14 mouse cellular contexts compared by ENCODE assay signal in genomic region chr11:51884092-51884491, GRCm38 (mm10). TPM values are rescaled to one million over a fixed set of nuclear protein-coding genes. Genes with fewer than 3 reads are reported as not detected.
DNase-seq lines count a peak whose midpoint lies in the region; ATAC-seq lines count a peak whose summit lies in the region.
"Had no signal": no experiment of that assay in that cellular context is flagged by ENCODE, and none has a peak within 500 bp of the region (broad histone marks: within the 10 kb centered on the region; RNA-seq: fewer than 3 reads in every experiment).

No protein-coding gene starts in this region.

- no peaks in the 10 kb centered on the region for H3K36me3 ChIP-seq in embryonic facial prominence, embryonic 12.5 days
- no peaks in the 10 kb centered on the region for H3K36me3 ChIP-seq in embryonic facial prominence, embryonic 10.5 days (replicated peaks)
- no peaks in the 10 kb centered on the region for H3K36me3 ChIP-seq in limb, embryonic 13.5 days
- no peaks in the 10 kb centered on the region for H3K36me3 ChIP-seq in limb, embryonic 10.5 days
- no peaks in the 10 kb centered on the region for H3K36me3 ChIP-seq in forebrain, embryonic 14.5 days (ENCODE audit: control insufficient read depth, insufficient read depth, low read length)
- H3K36me3 ChIP-seq: kidney, embryonic 15.5 days; limb, embryonic 12.5 days had no signal

- H3K27me3 ChIP-seq in embryonic facial prominence, embryonic 12.5 days = no peaks in the 10 kb centered on the region
- H3K27me3 ChIP-seq in embryonic facial prominence, embryonic 10.5 days (replicated peaks; ENCODE audit: low read depth, poor library complexity, severe bottlenecking) = no peaks in the 10 kb centered on the region
- no peaks in the 10 kb centered on the region for H3K27me3 ChIP-seq in limb, embryonic 13.5 days
- H3K27me3 ChIP-seq in limb, embryonic 10.5 days (ENCODE audit: low read depth, poor library complexity, severe bottlenecking) = no peaks in the 10 kb centered on the region
- no peaks in the 10 kb centered on the region for H3K27me3 ChIP-seq in forebrain, embryonic 14.5 days (replicated peaks; ENCODE audit: control insufficient read depth, insufficient read depth, low read length)
- H3K27me3 ChIP-seq: CH12.LX; kidney, embryonic 15.5 days; limb, embryonic 12.5 days had no signal

- 0 out of 2 replicates have a peak overlapping the region, but pooled peaks have one; percentile 41 for H3K27ac ChIP-seq in embryonic facial prominence, embryonic 12.5 days
- no peak overlapping the region for H3K27ac ChIP-seq in embryonic facial prominence, embryonic 10.5 days (replicated peaks)
- H3K27ac ChIP-seq in limb, embryonic 13.5 days = peak overlapping the region; percentile 44; the same call in 1 of the 2 replicates
- no peak overlapping the region for H3K27ac ChIP-seq in limb, embryonic 10.5 days
- H3K27ac ChIP-seq in forebrain, embryonic 14.5 days (ENCODE audit: low read depth, low read length) = no peak overlapping the region
- H3K27ac ChIP-seq: hindbrain, postnatal 0 days; kidney, embryonic 15.5 days; limb, embryonic 12.5 days had no signal

- H3K9ac ChIP-seq in embryonic facial prominence, embryonic 12.5 days = no peak overlapping the region
- no peak overlapping the region for H3K9ac ChIP-seq in limb, embryonic 13.5 days
- no peak overlapping the region for H3K9ac ChIP-seq in forebrain, embryonic 14.5 days (ENCODE audit: low read length)
- H3K9ac ChIP-seq: forebrain, postnatal 0 days; kidney, embryonic 15.5 days; limb, embryonic 12.5 days had no signal

- WGBS in embryonic facial prominence, embryonic 12.5 days = 50% methylated on average over 1 of the region's 1 CpGs
- WGBS in embryonic facial prominence, embryonic 10.5 days = 73% methylated on average over 1 of the region's 1 CpGs
- 46% methylated on average over 1 of the region's 1 CpGs for WGBS in limb, embryonic 13.5 days
- 66% methylated on average over 1 of the region's 1 CpGs for WGBS in limb, embryonic 10.5 days
- WGBS in forebrain, embryonic 14.5 days = 62% methylated on average over 1 of the region's 1 CpGs

- no peak for ATAC-seq in embryonic facial prominence, embryonic 12.5 days (ENCODE audit: insufficient number of reproducible peaks, insufficient read depth, low FRiP score, low TSS enrichment)
- no peak for ATAC-seq in limb, embryonic 13.5 days (ENCODE audit: low FRiP score, low read depth)
- ATAC-seq in forebrain, embryonic 14.5 days = no peak
- ATAC-seq: forebrain, postnatal 0 days; hindbrain, postnatal 0 days had no signal

- H3K4me1 ChIP-seq in embryonic facial prominence, embryonic 12.5 days = peaks cover 14% of the 10 kb centered on the region
- H3K4me1 ChIP-seq in embryonic facial prominence, embryonic 10.5 days = no peaks in the 10 kb centered on the region; the same call in 1 of the 2 replicates
- H3K4me1 ChIP-seq in limb, embryonic 13.5 days = peaks cover 13% of the 10 kb centered on the region
- H3K4me1 ChIP-seq in limb, embryonic 10.5 days = 0 out of 2 replicates have a peak, but pooled peaks cover 4% of the 10 kb centered on the region
- no peaks in the 10 kb centered on the region for H3K4me1 ChIP-seq in forebrain, embryonic 14.5 days (ENCODE audit: control insufficient read depth, insufficient read depth, low read length)
- H3K4me1 ChIP-seq: kidney, embryonic 15.5 days had no signal

- no peak overlapping the region for H3K4me2 ChIP-seq in embryonic facial prominence, embryonic 12.5 days (replicated peaks)
- H3K4me2 ChIP-seq in limb, embryonic 13.5 days (replicated peaks) = no peak overlapping the region
- H3K4me2 ChIP-seq in forebrain, embryonic 14.5 days (ENCODE audit: low read length) = no peak overlapping the region
- H3K4me2 ChIP-seq: kidney, embryonic 15.5 days; limb, embryonic 12.5 days had no signal

- DNase-seq in embryonic facial prominence, embryonic 10.5 days (ENCODE audit: low spot score) = no peak
- no peak for DNase-seq in limb, embryonic 10.5 days (ENCODE audit: low spot score)
- peak; percentile 38 for DNase-seq in thymus, postnatal 0 days (ENCODE audit: low spot score)
- DNase-seq in thymus, adult 18-20 months = no peak
- no peak for DNase-seq in spleen, postnatal 10 days (ENCODE audit: low spot score in 2 of 2)
- DNase-seq in forebrain, embryonic 14.5 days (ENCODE audit: low spot score) = no peak
- DNase-seq: cerebellum, adult 9-11 months; forebrain, postnatal 0 days had no signal

- no peak overlapping the region for H3K4me3 ChIP-seq in embryonic facial prominence, embryonic 12.5 days
- H3K4me3 ChIP-seq in embryonic facial prominence, embryonic 10.5 days = no peak overlapping the region
- H3K4me3 ChIP-seq in limb, embryonic 13.5 days = no peak overlapping the region
- no peak overlapping the region for H3K4me3 ChIP-seq in limb, embryonic 10.5 days
- no peak overlapping the region for H3K4me3 ChIP-seq in forebrain, embryonic 14.5 days (ENCODE audit: low read depth, low read length)
- H3K4me3 ChIP-seq: kidney, embryonic 15.5 days; limb, embryonic 12.5 days had no signal

- H3K9me3 ChIP-seq in embryonic facial prominence, embryonic 12.5 days = peaks cover 6% of the 10 kb centered on the region; the same call in 1 of the 2 replicates
- peaks cover 5% of the 10 kb centered on the region; the same call in 1 of the 2 replicates for H3K9me3 ChIP-seq in embryonic facial prominence, embryonic 10.5 days
- H3K9me3 ChIP-seq in limb, embryonic 13.5 days = peaks cover 4% of the 10 kb centered on the region; the same call in 1 of the 2 replicates
- no peaks in the 10 kb centered on the region for H3K9me3 ChIP-seq in limb, embryonic 10.5 days (replicated peaks)
- no peaks in the 10 kb centered on the region for H3K9me3 ChIP-seq in forebrain, embryonic 14.5 days (replicated peaks; ENCODE audit: control insufficient read depth, low read length)
- H3K9me3 ChIP-seq: kidney, embryonic 15.5 days had no signal

RNA-seq across cellular contexts. Expression of gene Jade2, which starts 26.6 kb away (rescaled TPM):
- 1.8 and 2.1 TPM in 2 replicates for polyA plus RNA-seq in embryonic facial prominence, embryonic 12.5 days (2016; fragmentation: Nextera tagmentation; extraction: Ambion mirVana)
- polyA plus RNA-seq in embryonic facial prominence, embryonic 10.5 days (2016; fragmentation: Nextera tagmentation; extraction: Ambion mirVana) = 0.65 and 0.80 TPM in 2 replicates
- 1.7 and 2.2 TPM in 2 replicates for polyA plus RNA-seq in limb, embryonic 13.5 days (2015; fragmentation: Nextera tagmentation; extraction: Ambion mirVana)
- 0.69 and 0.78 TPM in 2 replicates for polyA plus RNA-seq in limb, embryonic 10.5 days (2016; fragmentation: Nextera tagmentation; extraction: Ambion mirVana)
- polyA plus RNA-seq in thymus, postnatal 0 days (2015; fragmentation: Nextera tagmentation; extraction: Ambion mirVana) = 6.8 TPM in 2 replicates
- 0.20 and 0.23 TPM in 2 replicates for polyA plus RNA-seq in forebrain, embryonic 14.5 days (2014; fragmentation: Nextera tagmentation; extraction: Ambion mirVana)

Comparison
In these comparisons a context has a peak if more than half of its experiments do, and no peak if none do; other contexts are left out.
1. H3K27ac ChIP-seq: peak in embryonic facial prominence, embryonic 12.5 days (single experiment) and limb, embryonic 13.5 days (single experiment); none in embryonic facial prominence, embryonic 10.5 days (single experiment), limb, embryonic 10.5 days (single experiment) and forebrain, embryonic 14.5 days (single experiment).